Mouse (Mus musculus) C2C12 (cell line): ENCODE measurements around the gene Vps11. TPM values are rescaled to one million over a fixed set of nuclear protein-coding genes. Genes with fewer than 3 reads are reported as not detected.
"Not testable (repeated sequence)": the region's sequence is repeated elsewhere in the genome, so short reads cannot be mapped to it uniquely, and the experiment has no call there.

ENCODE experiments used
- H3K27me3 ChIP-seq: one replicate; pipeline ENCODE4 v1.6.1; 2011; ENCODE audit not compliant: control insufficient read depth, insufficient read depth, insufficient read length
- H3K36me3 ChIP-seq: one replicate; pipeline ENCODE4 v1.6.1; 2011; ENCODE audit not compliant: control insufficient read depth, insufficient read depth
- H3K4me3 ChIP-seq: one replicate; pipeline ENCODE4 v1.5.1; 2011; ENCODE audit warnings: mild to moderate bottlenecking, control low read depth; ENCODE audit not compliant: poor library complexity, insufficient read depth, severe bottlenecking
- H3K79me2 ChIP-seq: one replicate; pipeline ENCODE4 v1.6.1; 2011; ENCODE audit not compliant: control insufficient read depth, insufficient read depth
- H3K79me3 ChIP-seq: one replicate; pipeline ENCODE4 v1.6.1; 2011; ENCODE audit warnings: low read depth, control low read depth
- H3ac ChIP-seq: one replicate; pipeline ENCODE3; 2011; ENCODE audit warnings: low read depth; ENCODE audit not compliant: control insufficient read depth, insufficient read length
- CEBPB ChIP-seq: IDR thresholded peaks from one replicate; pipeline ENCODE4 v1.6.1; 2011; ENCODE audit warnings: low read depth, mild to moderate bottlenecking, control low read depth, moderate library complexity
- CTCF ChIP-seq: IDR thresholded peaks from one replicate; pipeline ENCODE4 v1.5.1; 2011; ENCODE audit not compliant: control insufficient read depth, insufficient read depth, insufficient read length
- FOSL1 ChIP-seq: IDR thresholded peaks from one replicate; pipeline ENCODE4 v1.8.0; 2011; ENCODE audit warnings: mild to moderate bottlenecking, low read length; ENCODE audit not compliant: poor library complexity, insufficient read depth, severe bottlenecking
- MAX ChIP-seq: IDR thresholded peaks from one replicate; pipeline ENCODE4 v1.6.1; 2011; ENCODE audit warnings: mild to moderate bottlenecking, control low read depth
- MYOD1 ChIP-seq: IDR thresholded peaks from one replicate; pipeline ENCODE4 v1.6.1; 2011; ENCODE audit warnings: low read depth; ENCODE audit not compliant: control insufficient read depth, insufficient read length
- MYOG ChIP-seq: IDR thresholded peaks from one replicate; pipeline ENCODE4 v1.6.1; 2011; ENCODE audit not compliant: control insufficient read depth, insufficient read length; ENCODE audit errors: extremely low read depth
- USF1 ChIP-seq: IDR thresholded peaks from one replicate; pipeline ENCODE4 v1.6.1; 2011; ENCODE audit warnings: low read depth, mild to moderate bottlenecking, control low read depth, moderate library complexity
- polyA plus RNA-seq: library from polyadenylated mRNA; unstranded; fragments of >200 nt; fragmentation: generic; extraction: Trizol; gene quantifications from one replicate; pipeline ENCODE4 v1.2.1, GENCODE M21; 2012; ENCODE audit warnings: missing spikeins

Gene Vps11
- polyA plus RNA-seq, 1 experiment = 26.1 TPM

DNA sequence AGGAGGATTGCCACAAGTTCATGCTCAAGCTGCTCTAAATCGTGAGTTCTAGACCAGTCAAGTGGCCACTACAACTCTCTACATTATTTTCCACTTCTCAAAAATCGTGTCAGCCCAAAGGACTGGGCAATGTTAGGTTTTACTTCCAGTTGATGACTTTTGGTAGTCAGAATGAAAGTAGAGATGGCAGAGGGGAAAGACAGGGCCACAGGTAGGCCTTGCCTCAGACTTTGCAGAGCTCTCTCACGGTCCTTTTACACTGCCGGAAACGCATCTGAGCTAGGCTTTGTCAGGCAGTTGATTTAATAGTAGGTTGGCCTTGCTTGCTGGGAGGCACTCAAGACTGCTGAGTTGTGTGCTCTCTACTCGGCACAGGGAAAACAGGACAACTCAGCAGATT is 37.3 kb downstream of the Vps11 start:
- Histone ChIP-seq H3K79me3 (peaks cover 12% of the 10 kb centered on the region), H3K36me3 (peaks cover 12% of the 10 kb centered on the region), H3K27me3 (no peaks in the 10 kb centered on the region), H3K79me2 (peaks cover 22% of the 10 kb centered on the region), H3K4me3 (no peak overlapping the region), H3ac (no peak overlapping the region)
- TF ChIP-seq CTCF (no peak), CEBPB (no peak), USF1 (no peak), MYOG (no peak), MAX (no peak), MYOD1 (no peak), FOSL1 (no peak)

DNA sequence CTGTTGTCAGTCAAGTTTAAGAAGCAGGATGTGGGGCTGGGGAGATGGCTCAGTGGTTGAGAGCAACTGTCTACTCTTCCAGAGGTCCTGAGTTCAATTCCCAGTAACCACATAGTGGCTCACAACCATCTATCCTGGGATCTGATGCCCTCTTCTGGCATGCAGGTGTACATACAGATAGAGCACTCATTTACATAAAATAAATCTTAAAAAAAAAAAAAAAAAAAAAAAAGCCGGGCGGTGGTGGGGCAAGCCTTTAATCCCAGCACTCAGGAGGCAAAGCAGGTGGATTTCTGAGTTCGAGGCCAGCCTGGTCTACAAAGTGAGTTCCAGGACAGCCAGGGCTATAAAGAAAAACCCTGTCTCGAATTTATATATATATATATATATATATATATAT is 37.8 kb downstream of the Vps11 start:
- peaks cover 12% of the 10 kb centered on the region for H3K79me3 ChIP-seq
- not testable (repeated sequence) for H3K36me3 ChIP-seq, H3K4me3 ChIP-seq, H3K27me3 ChIP-seq, H3ac ChIP-seq
- H3K79me2 ChIP-seq = peaks cover 26% of the 10 kb centered on the region

DNA sequence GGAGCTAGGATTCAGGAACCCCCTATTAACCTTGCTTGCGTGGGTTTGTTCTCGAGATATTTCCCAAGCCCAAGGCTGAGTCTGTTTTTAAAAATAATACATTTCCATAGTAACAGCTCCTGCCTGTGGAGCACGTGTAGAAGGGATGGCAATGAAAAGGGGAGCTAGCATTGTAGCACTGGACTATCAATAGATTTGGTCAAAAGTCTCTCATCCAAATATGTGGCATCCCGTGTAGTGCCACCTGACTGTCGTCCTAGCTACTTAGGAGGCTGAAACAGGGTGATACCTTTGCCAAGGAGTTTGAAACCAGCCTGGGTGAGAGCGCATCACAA is 40.7 kb downstream of the Vps11 start:
- peaks cover 2% of the 10 kb centered on the region for H3K79me3 ChIP-seq
- H3ac ChIP-seq = peak overlapping the region; percentile 10
- no peaks in the 10 kb centered on the region for H3K36me3 ChIP-seq
- H3K27me3 ChIP-seq = no peaks in the 10 kb centered on the region
- TF ChIP-seq CEBPB (no peak), MYOD1 (no peak)
- peaks cover 21% of the 10 kb centered on the region for H3K79me2 ChIP-seq
- H3K4me3 ChIP-seq = no peak overlapping the region

DNA sequence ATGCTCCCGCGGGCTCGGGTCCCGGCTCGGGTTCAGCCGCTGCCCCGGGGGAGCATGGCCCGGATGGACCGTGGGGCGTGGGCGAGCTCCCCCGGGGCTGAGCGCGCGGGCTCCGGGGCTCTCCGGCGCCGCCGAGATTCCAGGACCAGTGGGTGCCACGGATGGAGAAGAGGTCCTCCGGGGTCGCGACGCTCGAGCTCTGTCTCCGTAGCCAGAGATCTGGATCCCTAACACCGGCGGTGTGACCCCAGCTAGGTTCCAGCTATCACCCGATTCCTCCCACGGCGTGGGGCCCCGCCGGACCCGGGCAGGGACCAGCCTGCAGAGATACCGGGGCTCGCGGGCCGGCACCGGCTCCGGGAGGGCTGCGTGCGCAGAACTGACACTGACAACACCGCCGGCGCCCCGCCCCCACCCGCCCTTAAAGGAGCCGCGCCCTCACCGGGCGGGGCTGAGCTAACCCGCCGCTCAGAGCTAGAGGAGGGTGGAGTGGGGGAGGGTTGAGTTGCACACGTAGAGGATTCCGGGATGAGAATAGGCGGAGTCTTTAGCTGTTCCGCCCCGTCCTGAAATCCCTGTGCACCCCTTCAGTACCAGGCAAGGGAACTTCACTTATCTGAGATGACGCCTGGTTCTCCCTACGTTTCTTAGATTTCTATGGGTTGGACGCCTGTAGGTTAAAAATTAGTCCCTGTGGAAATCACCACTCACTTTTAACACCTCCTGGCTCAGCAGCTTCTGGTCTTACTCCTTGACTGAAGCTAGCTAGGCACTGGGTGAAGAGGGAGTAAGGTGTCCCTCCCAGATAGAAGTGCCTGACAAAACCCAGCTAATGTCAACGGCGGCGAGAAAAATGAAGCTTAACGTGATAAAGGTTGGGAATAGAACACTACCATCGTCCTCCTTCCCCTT is 41.3 kb downstream of the Vps11 start, which contains the start of gene C2cd2l:
C2cd2l (minus strand) TSS at position 399 of the 912 bp plus-strand sequence.
- Histone ChIP-seq H3K79me2 (peaks cover 21% of the 10 kb centered on the region), H3K27me3 (no peaks in the 10 kb centered on the region), H3K36me3 (no peaks in the 10 kb centered on the region), H3K4me3 (peak within 1 kb of the TSS; percentile 50), H3K79me3 (peaks cover 2% of the 10 kb centered on the region), H3ac (peak within 1 kb of the TSS; percentile 89)
- TF ChIP-seq CTCF (no peak), CEBPB (no peak), MYOD1 (no peak), MAX (no peak), USF1 (no peak), MYOG (no peak), FOSL1 (no peak)

DNA sequence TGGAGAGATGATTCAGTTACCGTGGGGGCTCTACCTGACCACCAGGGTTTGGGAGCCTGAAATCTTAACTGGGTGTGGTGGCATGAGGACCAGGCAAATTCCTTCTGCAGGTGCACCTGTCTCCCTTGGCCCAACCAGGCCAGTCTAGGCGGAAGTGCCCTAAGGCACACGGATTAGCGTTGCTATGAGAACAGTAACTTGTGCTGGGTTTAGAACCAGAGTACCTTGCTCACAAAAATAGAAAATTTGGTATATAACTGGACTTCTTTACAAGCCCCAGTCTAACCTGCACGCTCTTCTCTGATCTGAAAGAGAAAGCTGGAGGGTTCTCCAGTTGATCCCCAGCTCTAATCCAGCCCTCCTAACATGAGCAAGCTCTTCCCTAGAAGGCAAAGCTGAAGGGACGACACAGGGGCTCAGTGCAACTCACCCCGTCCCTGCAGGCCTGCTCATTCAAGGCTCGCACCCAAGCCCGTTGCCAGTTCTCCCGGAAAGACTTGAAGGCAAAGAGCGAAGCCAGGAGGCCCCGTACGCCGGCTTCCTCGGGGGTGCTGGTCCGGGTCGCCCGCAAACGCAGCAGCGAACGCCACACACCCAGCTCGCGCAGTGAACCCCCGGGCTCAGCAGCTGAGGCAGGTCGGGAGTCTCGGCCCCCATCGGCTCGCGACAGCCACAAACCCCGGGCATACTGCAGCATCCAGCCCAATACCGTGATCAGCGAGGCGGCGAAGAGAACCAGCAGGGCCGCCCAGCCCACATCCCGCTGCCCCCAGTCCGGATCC is 42.2 kb downstream of the Vps11 start:
- no peak for TF ChIP-seq CTCF
- no peak for TF ChIP-seq USF1
- no peak for TF ChIP-seq FOSL1
- no peak for TF ChIP-seq CEBPB
- TF ChIP-seq MAX = no peak
- TF ChIP-seq MYOD1 = no peak
- no peak for TF ChIP-seq MYOG
- peaks cover 21% of the 10 kb centered on the region for H3K79me2 ChIP-seq
- H3K79me3 ChIP-seq = peaks cover 2% of the 10 kb centered on the region
- H3K4me3 ChIP-seq = peak overlapping the region; percentile 50
- H3ac ChIP-seq = peak overlapping the region; percentile 89
- H3K27me3 ChIP-seq = no peaks in the 10 kb centered on the region
- H3K36me3 ChIP-seq = no peaks in the 10 kb centered on the region

DNA sequence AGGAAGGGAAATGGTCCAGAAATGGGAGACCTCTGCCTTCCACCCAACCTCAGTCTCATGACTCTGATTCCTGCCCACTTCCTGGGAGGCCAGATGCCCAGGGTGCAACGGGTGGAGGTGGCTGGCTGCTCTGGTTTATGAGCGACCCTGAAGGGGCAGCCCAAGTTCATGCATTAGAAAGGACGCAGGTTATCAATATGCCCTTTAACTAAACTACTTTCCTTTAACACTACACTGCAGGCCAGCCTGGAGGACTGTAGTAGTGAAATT is 42.7 kb downstream of the Vps11 start:
- H3K27me3 ChIP-seq = no peaks in the 10 kb centered on the region
- TF ChIP-seq MYOG (no peak), USF1 (no peak), CTCF (no peak), FOSL1 (no peak), MAX (no peak), CEBPB (no peak)
- H3K4me3 ChIP-seq = no peak overlapping the region
- peaks cover 21% of the 10 kb centered on the region for H3K79me2 ChIP-seq
- peaks cover 2% of the 10 kb centered on the region for H3K79me3 ChIP-seq
- no peak overlapping the region for H3ac ChIP-seq
- no peaks in the 10 kb centered on the region for H3K36me3 ChIP-seq
